Mouse (Mus musculus) liver, postnatal 0 days (tissue): ENCODE measurements around the gene Pappa.

Experiments
- CTCF ChIP-seq: sonication (generic); IDR thresholded peaks from 2 replicates; pipeline ENCODE4 v1.5.1; 2016; ENCODE audit warnings: antibody characterized with exemption, low read depth
- EP300 ChIP-seq: IDR thresholded peaks from 2 replicates; pipeline ENCODE4 v1.6.1; 2016; ENCODE audit warnings: antibody characterized with exemption, low read depth, mild to moderate bottlenecking

GRCm38 (mm10) chr4:65325816-65326215 lies 201.8 kb downstream of the Pappa start:
- TF ChIP-seq CTCF (no peak), EP300 (no peak)
